Mouse (Mus musculus) testis, postnatal 10 days (tissue): ENCODE results near the gene Dst.
"Not testable (repeated sequence)": the region's sequence is repeated elsewhere in the genome, so short reads cannot be mapped to it uniquely, and the experiment has no call there.

Source experiments
- DNase-seq: peaks from one replicate; pipeline ENCODE4 v3.0.0; 2021; ENCODE audit warnings: low spot score

Dst gene

DNA sequence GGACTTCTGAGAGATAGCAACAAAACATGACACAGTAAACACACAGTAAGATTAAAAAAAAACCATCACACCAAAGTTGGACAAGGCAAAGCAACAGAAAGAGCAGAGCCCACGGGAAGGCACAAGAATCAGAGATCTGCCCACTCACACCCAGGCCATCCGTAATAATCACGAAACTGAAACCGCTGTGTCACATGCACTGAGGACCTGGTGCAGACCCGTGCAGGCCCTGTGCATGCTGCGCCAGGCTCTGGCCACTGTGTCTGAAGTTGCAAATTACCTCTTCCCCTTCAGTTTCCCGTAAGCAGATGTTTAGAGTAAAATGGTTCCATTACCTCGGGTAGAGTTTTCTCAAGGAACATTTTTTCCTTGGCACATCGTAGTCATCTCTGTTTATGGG is 389.6 kb downstream of the Dst start:
- DNase-seq, result no peak

DNA sequence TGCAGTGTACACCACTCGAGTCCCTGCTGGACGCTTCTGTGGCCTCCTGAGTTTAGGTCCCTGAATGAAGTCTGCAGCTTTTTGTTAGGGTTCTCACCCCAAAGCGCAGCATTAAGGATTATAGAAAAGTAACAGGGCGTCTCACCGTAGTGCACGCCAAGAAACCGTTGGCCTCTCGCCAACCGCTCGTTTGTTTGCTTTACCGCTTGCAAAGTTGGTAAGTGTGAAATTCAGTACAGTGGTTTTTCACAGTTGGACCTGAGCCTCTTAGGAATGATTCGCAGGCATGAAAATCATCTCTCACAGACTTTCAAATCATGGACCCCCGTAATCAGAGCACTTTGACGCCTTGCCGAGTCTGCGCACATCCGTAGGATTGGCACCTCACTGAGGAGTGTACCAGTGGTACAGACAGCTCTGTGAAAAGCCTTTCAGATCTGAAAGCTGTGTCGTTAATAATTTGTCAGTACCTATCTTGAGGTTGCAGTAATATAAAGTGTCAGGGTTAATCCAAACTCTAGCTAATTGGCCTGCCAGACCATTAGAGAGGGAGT is 390.7 kb downstream of the Dst start:
- peak; percentile 69 for DNase-seq

DNA sequence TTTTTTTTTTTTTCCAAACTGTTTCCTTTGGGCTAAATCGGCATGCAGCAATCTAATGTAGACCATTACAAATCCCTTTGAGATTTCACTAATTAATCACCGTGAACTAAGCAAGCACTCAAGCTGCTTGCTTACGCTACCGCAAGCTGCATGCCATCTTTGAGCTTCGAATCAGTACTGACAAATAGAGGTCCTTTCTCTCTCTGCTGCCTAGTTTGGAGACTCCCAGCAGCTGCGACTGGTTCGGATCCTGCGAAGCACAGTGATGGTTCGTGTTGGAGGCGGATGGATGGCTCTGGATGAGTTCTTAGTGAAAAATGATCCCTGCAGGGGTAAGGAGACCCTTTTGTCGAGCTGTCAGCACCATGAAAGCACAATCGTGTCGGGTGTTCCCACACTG is 391.5 kb downstream of the Dst start:
- no peak for DNase-seq

DNA sequence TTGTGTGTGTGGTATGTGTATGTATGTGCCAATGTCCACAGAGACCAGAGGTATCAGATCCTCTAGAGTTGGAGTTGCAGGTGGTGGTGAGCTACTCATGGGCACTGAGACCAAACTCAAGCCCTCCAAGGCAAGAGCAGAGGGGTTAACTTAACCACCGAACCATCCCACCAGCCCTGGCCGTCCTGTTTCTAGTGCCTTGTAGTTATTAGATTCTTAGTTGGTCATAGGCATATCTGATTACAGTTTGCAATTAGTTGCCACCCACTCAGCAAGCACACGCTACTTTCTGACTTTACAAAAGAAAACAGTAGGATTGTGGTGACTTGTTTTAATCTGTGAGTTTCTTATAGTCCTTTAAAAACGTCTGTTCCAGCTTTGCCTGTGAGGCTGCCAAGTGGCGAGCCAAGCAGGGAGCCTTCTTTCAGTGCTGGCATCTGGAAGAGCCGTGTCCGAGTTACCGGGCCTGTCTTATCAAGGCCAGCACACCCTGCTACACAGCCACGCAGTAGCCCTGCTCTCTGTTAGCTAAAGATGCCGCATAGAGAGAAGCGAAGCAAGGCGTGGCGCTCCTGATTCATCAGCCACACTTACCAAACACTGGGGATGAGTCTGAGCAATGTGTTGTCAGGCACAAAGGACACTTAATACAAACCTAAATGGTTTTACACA is 392.4 kb downstream of the Dst start:
- no peak for DNase-seq

DNA sequence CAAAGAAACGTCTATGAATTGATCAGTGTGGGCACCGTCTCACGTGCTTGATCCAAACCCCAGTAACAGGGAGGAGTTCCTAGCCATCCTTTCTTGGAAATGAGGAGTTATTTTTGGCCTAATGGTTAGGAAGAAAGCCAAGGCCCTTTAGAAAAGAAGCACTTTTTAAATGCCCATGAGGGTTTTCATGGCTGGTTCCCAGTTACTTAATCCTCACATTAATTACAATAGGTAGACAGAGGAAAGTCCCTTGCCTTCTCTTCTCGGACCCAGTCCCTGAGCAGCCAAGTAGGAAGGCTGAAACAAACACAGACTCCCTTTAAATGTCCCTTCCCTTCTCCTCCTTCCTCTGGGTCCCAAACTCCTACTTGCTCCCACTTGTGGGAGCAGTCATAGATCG is 396.2 kb downstream of the Dst start:
- no peak for DNase-seq

DNA sequence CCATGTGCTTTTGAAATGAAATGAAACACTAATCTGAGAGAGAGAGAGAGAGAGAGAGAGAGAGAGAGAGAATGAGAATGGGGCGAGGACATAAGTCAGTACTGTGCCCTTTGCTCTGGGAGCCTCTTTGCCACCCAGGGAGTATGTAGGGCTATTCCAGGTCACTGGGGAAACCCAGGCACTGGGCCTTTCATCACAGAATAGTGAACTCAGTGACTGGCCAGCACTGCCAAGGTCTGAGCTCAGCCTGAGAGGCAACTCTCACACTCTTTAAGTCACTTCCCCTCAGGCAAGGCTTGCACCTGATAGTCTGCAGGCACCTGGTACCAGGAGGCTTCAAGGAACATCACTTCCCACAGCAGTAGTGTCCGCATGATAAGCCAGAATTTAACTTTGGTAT is 398.7 kb downstream of the Dst start:
- DNase-seq, result no peak

DNA sequence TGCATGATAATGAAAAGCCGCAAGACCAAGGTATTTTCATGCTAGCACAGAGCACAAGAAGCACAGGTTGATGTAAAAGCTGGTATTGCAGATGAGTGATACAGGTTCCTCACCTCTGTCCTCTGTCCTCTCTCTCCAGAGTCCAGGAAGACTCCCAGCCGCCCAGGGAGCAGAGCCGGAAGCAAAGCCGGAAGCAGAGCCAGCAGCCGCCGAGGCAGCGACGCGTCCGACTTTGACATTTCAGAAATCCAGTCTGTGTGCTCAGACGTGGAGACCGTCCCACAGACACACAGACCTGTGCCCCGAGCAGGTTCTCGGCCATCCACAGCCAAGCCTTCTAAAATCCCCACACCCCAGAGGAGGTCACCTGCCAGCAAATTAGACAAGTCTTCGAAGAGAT is 399.2 kb downstream of the Dst start:
- no peak for DNase-seq

DNA sequence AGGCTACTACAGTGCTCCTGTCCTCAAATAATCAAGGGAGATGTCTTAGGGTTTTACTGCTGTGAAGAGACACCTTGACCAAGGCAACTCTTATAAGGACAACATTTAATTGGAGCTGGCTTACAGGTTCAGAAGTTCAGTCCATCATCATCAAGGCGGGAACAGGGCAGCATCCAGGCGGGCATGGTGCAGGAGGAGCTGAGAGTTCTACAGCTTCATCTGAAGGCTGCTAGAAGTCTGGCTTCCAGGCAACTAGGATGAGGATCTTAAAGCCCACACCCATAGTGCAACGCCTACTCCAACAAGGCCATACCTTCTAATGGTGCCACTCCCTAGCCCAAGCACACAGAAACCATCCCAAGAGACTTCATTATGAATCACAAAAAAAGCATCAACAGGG is 400.8 kb downstream of the Dst start:
- not testable (repeated sequence) for DNase-seq

DNA sequence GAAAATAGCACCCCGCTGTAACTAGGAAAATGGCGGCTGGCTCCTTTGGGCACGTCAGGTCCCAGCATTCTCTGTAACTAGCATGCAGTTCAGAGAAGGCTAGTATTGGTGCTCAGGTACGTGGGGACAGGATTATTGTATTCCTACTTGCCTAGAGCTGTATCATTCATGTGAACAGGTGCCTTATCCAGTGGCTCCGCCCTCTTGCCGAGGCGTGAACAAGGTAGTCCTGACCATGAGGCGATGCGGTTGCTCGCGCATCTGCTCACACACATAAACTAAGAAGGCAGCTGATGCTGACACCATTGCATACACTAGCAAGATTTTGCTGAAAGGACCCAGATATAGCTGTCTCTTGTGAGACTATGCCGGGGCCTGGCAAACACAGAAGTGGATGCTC is 401.4 kb downstream of the Dst start:
- DNase-seq, result no peak

DNA sequence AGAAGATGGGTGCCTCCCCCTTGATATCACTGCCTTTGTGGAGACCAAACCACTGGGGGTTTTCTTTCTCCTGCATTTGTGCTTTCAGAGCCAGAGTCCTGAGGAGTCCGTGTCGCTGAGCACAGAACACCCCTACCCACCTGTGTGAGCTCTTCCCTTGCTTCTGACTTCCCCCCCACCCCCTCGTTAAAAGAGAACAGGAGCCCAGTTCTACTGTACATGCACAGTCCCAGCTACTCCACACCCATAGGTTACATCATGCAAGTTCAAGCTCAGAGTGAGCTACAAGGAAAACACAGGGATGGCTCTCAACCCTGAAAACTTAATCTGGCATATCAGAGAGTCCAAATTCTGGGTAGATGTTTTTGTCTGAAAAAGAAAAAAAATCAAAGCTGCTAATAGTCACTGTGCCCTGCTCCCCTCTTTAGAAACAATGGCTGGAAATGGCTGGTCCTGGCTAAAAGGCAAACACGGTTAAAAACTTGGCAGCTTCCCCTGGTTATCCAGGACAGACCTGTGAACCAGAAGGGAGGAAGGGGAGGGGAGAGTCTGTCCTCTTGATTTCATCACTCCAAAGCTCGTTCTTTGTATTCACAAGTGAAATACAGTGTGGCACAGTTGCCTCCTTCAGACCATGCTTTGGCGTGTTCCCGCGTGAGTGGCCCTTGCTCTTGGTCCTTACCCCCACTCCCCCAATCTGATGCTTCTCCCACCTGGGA is 402.7 kb downstream of the Dst start:
- no peak for DNase-seq

DNA sequence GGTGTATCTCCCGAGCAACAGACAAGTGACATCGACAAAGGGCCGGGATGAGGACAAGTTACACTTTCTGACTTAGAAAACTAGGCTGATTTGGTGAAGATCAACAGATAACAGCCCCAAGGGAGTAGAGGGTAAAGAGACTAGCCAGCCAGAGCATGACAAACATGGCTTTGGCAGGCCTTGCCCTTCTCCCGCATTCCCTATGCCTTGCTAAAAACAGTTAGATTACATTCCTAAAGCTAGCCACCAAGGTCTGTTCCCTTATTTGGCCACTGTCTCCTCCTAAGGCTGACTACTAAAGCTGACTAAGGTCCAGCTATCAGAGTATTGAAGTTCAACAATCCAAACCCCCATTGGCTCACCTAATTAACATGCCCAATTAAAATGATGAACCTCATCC is 404.8 kb downstream of the Dst start:
- DNase-seq, result no peak

DNA sequence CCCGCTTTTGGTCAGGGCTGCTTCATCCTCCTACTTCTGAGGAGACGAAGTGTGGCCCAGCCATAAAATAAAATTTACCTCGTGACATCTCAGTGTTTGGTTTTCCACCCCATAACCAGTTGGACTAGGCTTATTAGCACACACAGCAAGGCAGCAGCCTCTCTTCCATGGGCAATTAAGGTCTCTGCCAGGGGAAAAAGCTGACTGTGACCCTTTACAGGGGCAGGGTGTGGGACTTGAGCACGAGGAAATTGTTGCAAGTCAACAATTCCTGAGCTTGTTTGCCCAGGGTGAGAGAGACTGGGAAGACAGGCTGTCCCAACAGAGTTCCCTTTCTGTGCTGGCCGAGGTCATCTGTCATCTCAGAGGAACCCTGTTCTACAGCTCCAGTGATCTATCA is 407.4 kb downstream of the Dst start:
- DNase-seq, result no peak

DNA sequence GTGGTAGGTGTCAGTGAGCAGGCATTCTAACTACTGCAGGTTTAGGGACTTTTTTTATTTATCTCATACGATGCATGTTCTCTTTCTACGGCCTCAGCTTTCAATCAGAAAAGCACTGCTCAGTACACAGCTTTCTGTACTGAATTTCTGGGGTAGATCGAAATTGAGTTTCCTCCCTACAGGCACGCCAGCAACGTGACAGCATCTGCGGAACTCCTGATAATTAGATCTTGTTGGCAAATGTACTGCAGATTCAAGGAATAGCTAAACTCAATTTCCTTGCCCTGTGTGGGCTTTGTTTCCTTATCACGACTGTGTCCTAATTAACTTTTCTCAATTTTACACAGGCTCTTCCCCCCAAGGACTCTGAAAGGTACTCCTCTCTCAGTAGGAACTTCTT is 416.2 kb downstream of the Dst start:
- no peak for DNase-seq

DNA sequence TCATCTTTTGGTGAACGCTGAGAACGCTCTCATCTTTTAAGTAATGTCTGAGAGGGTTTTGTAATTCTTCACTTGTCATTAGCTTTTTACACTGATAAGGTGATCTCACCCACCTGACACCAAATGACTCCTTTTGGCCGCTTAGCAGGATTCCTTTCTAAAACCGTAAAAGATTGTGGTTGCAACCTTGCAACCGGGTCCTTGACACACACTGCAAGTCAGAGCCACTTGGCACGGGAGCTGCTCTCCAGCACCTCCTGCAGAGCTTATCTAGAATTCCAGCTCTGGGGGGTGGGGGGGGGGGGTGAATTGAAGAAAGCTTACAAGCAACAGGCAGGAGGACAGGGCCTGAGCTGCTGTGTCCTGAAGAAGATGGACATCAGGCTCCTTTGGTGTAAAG is 420.6 kb downstream of the Dst start:
- DNase-seq, result no peak

DNA sequence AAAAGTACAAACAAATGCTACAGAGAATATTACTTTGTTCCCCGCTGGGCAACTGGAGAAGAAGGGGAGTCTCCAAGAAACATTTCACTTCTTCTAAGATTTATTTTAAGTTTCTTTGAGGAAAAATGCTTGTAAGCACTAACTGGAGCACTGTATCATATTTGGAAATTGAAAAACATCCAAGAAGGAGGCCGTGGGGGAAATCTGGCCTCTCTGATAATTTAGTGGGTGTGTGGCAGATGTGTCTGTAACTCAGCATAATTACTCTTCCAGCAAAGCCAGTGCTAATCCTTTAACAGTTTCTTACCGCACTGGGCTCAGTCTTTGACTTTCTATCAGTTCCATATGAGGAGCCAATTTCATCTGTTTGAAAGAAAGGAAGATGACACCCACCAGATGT is 423.7 kb downstream of the Dst start:
- no peak for DNase-seq
